Mouse (Mus musculus) forebrain, postnatal 0 days (tissue): Measurements from ENCODE around the gene Zfp874a. TPM values are rescaled to one million over a fixed set of nuclear protein-coding genes. Genes with fewer than 3 reads are reported as not detected.

Experiments
- ATAC-seq: fragments of 200-750 bp; cut with Nextera tagmentation; 2 replicates; pipeline ENCODE4 v1.8.0; 2017; ENCODE audit warnings: mild to moderate bottlenecking, moderate library complexity
- DNase-seq: peaks from one replicate; pipeline ENCODE4 v3.0.0-alpha.2; 2015
- H3K27ac ChIP-seq: fragments of 300-500 bp; sonication (generic); 2 replicates; pipeline ENCODE4 v1.5.1; 2014; ENCODE audit warnings: low read depth, mild to moderate bottlenecking, antibody characterized with exemption, low read length, moderate library complexity, mixed read lengths
- H3K27me3 ChIP-seq: fragments of 300-500 bp; sonication (generic); 2 replicates; pipeline ENCODE4 v1.6.1; 2014; ENCODE audit warnings: mild to moderate bottlenecking, low read length, mixed read lengths; ENCODE audit not compliant: insufficient read depth
- H3K36me3 ChIP-seq: fragments of 300-500 bp; sonication (generic); 2 replicates; pipeline ENCODE4 v1.6.1; 2014; ENCODE audit warnings: mild to moderate bottlenecking, moderate library complexity; ENCODE audit not compliant: insufficient read depth
- H3K4me1 ChIP-seq: fragments of 300-500 bp; sonication (generic); 2 replicates; pipeline ENCODE4 v1.6.1; 2014; ENCODE audit warnings: antibody characterized with exemption; ENCODE audit not compliant: insufficient read depth
- H3K4me2 ChIP-seq: fragments of 300-500 bp; sonication (generic); 2 replicates; pipeline ENCODE4 v1.6.1; 2014; ENCODE audit warnings: low read depth, mild to moderate bottlenecking, moderate library complexity
- H3K4me3 ChIP-seq: fragments of 300-500 bp; sonication (generic); 2 replicates; pipeline ENCODE4 v1.5.1; 2014; ENCODE audit warnings: low read depth, low read length, mixed read lengths
- H3K9ac ChIP-seq: fragments of 300-500 bp; sonication (generic); 2 replicates; pipeline ENCODE4 v1.6.1; 2014; ENCODE audit warnings: mild to moderate bottlenecking
- H3K9me3 ChIP-seq: fragments of 300-500 bp; sonication (generic); 2 replicates; pipeline ENCODE4 v1.6.1; 2016; ENCODE audit warnings: low read length
- CTCF ChIP-seq: sonication (generic); IDR thresholded peaks from 2 replicates; pipeline ENCODE4 v1.5.1; 2016; ENCODE audit warnings: antibody characterized with exemption, control low read depth, low read depth
- whole genome bisulfite sequencing: fragments of 180-500 bp; shearing (Covaris S2); extraction: QIAGEN DNeasy Blood & Tissue Kit; methylation state at CpG from one replicate; pipeline ENCODE4 v1.1.7; 2014; 5-methylcytosine and 5-hydroxymethylcytosine counted together
- polyA plus RNA-seq: library from polyadenylated mRNA; unstranded; fragments of >200 nt; fragmentation: Nextera tagmentation; extraction: Ambion mirVana; gene quantifications from 2 replicates; pipeline ENCODE4 v1.2.1, GENCODE M21; 2015
- total RNA-seq: library from RNA; depleted of rRNA; stranded (reverse); fragments of >200 nt; gene quantifications from 2 replicates; pipeline ENCODE4 v1.2.3, GENCODE M21; 2014; rRNA removed

Gene Zfp874a
- 10.0 and 12.8 TPM in 2 replicates for total RNA-seq
- polyA plus RNA-seq, result 3.6 and 4.7 TPM in 2 replicates

GRCm38 (mm10) chr13:67451172-67452020, at the start of gene Zfp874a:
TSS of gene Zfp874a (minus strand) at chr13:67451624.
- TF ChIP-seq CTCF, result no peak
- Histone ChIP-seq H3K9me3 (no peaks in the 10 kb centered on the region), H3K4me3 (peak within 1 kb of the TSS; percentile 50), H3K4me2 (peak within 1 kb of the TSS; percentile 82), H3K9ac (peak within 1 kb of the TSS; percentile 56), H3K27me3 (no peaks in the 10 kb centered on the region), H3K27ac (no peak within 1 kb of the TSS), H3K4me1 (no peaks in the 10 kb centered on the region; the same call in 1 of the 2 replicates), H3K36me3 (peaks cover 3% of the 10 kb centered on the region; the same call in 1 of the 2 replicates)
- 2% methylated on average over 20 of the region's 20 CpGs for WGBS
- DNase-seq, result peak; percentile 90
- peak; percentile 98 for ATAC-seq

GRCm38 (mm10) chr13:67500908-67501307, 49.5 kb upstream of the Zfp874a start:
- Histone ChIP-seq H3K9me3 (no peaks in the 10 kb centered on the region), H3K27ac (no peak overlapping the region), H3K27me3 (no peaks in the 10 kb centered on the region), H3K4me1 (0 out of 2 replicates have a peak, but pooled peaks cover 7% of the 10 kb centered on the region), H3K36me3 (no peaks in the 10 kb centered on the region), H3K4me2 (no peak overlapping the region), H3K9ac (no peak overlapping the region), H3K4me3 (no peak overlapping the region)
- 93% methylated on average over 1 of the region's 1 CpGs for WGBS
- ATAC-seq, result no peak
- no peak for DNase-seq
- no peak; the same call in 1 of the 2 replicates for TF ChIP-seq CTCF

GRCm38 (mm10) chr13:67500084-67500719, 48.8 kb upstream of the Zfp874a start, which contains the start of gene Zfp58:
TSS of gene Zfp58 (minus strand) at chr13:67500555.
- no peaks in the 10 kb centered on the region for H3K9me3 ChIP-seq
- no peak for TF ChIP-seq CTCF
- H3K4me2 ChIP-seq, result peak within 1 kb of the TSS; percentile 83
- H3K4me3 ChIP-seq, result peak within 1 kb of the TSS; percentile 71
- 0 out of 2 replicates have a peak, but pooled peaks cover 7% of the 10 kb centered on the region for H3K4me1 ChIP-seq
- H3K36me3 ChIP-seq, result no peaks in the 10 kb centered on the region
- ATAC-seq (peak; percentile 99), DNase-seq (peak; percentile 88)
- under 1% methylated on average over 22 of the region's 22 CpGs for WGBS
- no peak within 1 kb of the TSS for H3K27ac ChIP-seq
- H3K9ac ChIP-seq, result peak within 1 kb of the TSS; percentile 52
- no peaks in the 10 kb centered on the region for H3K27me3 ChIP-seq

GRCm38 (mm10) chr13:67495631-67496030, 44.2 kb upstream of the Zfp874a start:
- DNase-seq (no peak), ATAC-seq (no peak)
- Histone ChIP-seq H3K27me3 (no peaks in the 10 kb centered on the region), H3K27ac (no peak overlapping the region), H3K9ac (no peak overlapping the region), H3K36me3 (peaks cover 34% of the 10 kb centered on the region), H3K9me3 (peaks cover 18% of the 10 kb centered on the region), H3K4me2 (no peak overlapping the region), H3K4me3 (no peak overlapping the region), H3K4me1 (0 out of 2 replicates have a peak, but pooled peaks cover 7% of the 10 kb centered on the region)
- TF ChIP-seq CTCF, result no peak
- 93% methylated on average over 1 of the region's 1 CpGs for whole genome bisulfite sequencing

GRCm38 (mm10) chr13:67484424-67484811, 33.0 kb upstream of the Zfp874a start:
- peaks cover 4% of the 10 kb centered on the region; the same call in 1 of the 2 replicates for H3K36me3 ChIP-seq
- DNase-seq (no peak), ATAC-seq (peak; percentile 73)
- no peaks in the 10 kb centered on the region for H3K27me3 ChIP-seq
- H3K9ac ChIP-seq, result peak overlapping the region; percentile 55
- H3K4me1 ChIP-seq, result peaks cover 6% of the 10 kb centered on the region; the same call in 1 of the 2 replicates
- H3K27ac ChIP-seq, result peak overlapping the region; percentile 57
- no peaks in the 10 kb centered on the region for H3K9me3 ChIP-seq
- no peak for TF ChIP-seq CTCF
- peak overlapping the region; percentile 56 for H3K4me3 ChIP-seq
- H3K4me2 ChIP-seq, result peak overlapping the region; percentile 58
- WGBS, result 36% methylated on average over 8 of the region's 8 CpGs

- DNase-seq (peak; percentile 91), ATAC-seq (peak; percentile 96)
- Histone ChIP-seq H3K9me3 (no peaks in the 10 kb centered on the region), H3K9ac (peak within 1 kb of the TSS; percentile 55), H3K27me3 (no peaks in the 10 kb centered on the region), H3K27ac (peak within 1 kb of the TSS; percentile 57), H3K4me1 (peaks cover 6% of the 10 kb centered on the region; the same call in 1 of the 2 replicates), H3K4me3 (peak within 1 kb of the TSS; percentile 56), H3K4me2 (peak within 1 kb of the TSS; percentile 58), H3K36me3 (no peaks in the 10 kb centered on the region)
- no peak for TF ChIP-seq CTCF
- 6% methylated on average over 20 of the region's 20 CpGs for WGBS
Measured at GRCm38 (mm10) chr13:67483625-67484423, 32.4 kb upstream of the Zfp874a start, which contains the start of gene Zfp874b. TSS of gene Zfp874b (minus strand) at chr13:67484258.
